Mouse (Mus musculus) heart, postnatal 0 days (tissue): Measurements from ENCODE around the gene Baz2b. TPM values are rescaled to one million over a fixed set of nuclear protein-coding genes. Genes with fewer than 3 reads are reported as not detected.

Source experiments
- ATAC-seq: fragments of 200-750 bp; cut with Nextera tagmentation; 2 replicates; pipeline ENCODE4 v1.8.0; 2017; ENCODE audit warnings: low read depth, moderate number of reproducible peaks, moderate library complexity; ENCODE audit not compliant: insufficient read depth
- DNase-seq: peaks from one replicate; pipeline ENCODE4 v3.0.0-alpha.2; 2016; ENCODE audit warnings: low spot score
- H3K27ac ChIP-seq: fragments of 300-500 bp; sonication (generic); 2 replicates; pipeline ENCODE4 v1.5.1; 2014; ENCODE audit warnings: low read depth, mild to moderate bottlenecking
- H3K27me3 ChIP-seq: fragments of 300-500 bp; sonication (generic); 2 replicates; pipeline ENCODE4 v1.6.1; 2014; ENCODE audit warnings: low read length, mixed read lengths; ENCODE audit not compliant: control insufficient read depth, insufficient read depth
- H3K36me3 ChIP-seq: fragments of 300-500 bp; sonication (generic); replicated peaks from 2 replicates; pipeline ENCODE4 v1.6.1; 2014; ENCODE audit warnings: low read length, mixed read lengths; ENCODE audit not compliant: control insufficient read depth, insufficient read depth
- H3K4me1 ChIP-seq: fragments of 300-500 bp; sonication (generic); 2 replicates; pipeline ENCODE4 v1.6.1; 2014; ENCODE audit warnings: antibody characterized with exemption; ENCODE audit not compliant: control insufficient read depth, insufficient read depth
- H3K4me2 ChIP-seq: fragments of 300-500 bp; sonication (generic); 2 replicates; pipeline ENCODE4 v1.6.1; 2014; ENCODE audit warnings: low read depth, mild to moderate bottlenecking, low read length, moderate library complexity
- H3K4me3 ChIP-seq: fragments of 300-500 bp; sonication (generic); 2 replicates; pipeline ENCODE4 v1.5.1; 2014; ENCODE audit warnings: low read depth, low read length
- H3K9ac ChIP-seq: fragments of 300-500 bp; sonication (generic); replicated peaks from 2 replicates; pipeline ENCODE4 v1.6.1; 2014; ENCODE audit warnings: low read depth, low read length, mixed read lengths
- H3K9me3 ChIP-seq: fragments of 300-500 bp; sonication (generic); replicated peaks from 2 replicates; pipeline ENCODE4 v1.6.1; 2016; ENCODE audit warnings: low read length; ENCODE audit not compliant: control insufficient read depth
- CTCF ChIP-seq: IDR thresholded peaks from 2 replicates; pipeline ENCODE4 v1.5.1; 2016; ENCODE audit warnings: antibody characterized with exemption, control low read depth, low read depth
- EP300 ChIP-seq: IDR thresholded peaks from 2 replicates; pipeline ENCODE4 v1.6.1; 2016; ENCODE audit warnings: antibody characterized with exemption, low read depth
- WGBS: fragments of 180-500 bp; shearing (Covaris S2); extraction: QIAGEN DNeasy Blood & Tissue Kit; methylation state at CpG from one replicate; pipeline ENCODE4 v1.1.7; 2014; 5-methylcytosine and 5-hydroxymethylcytosine counted together
- polyA plus RNA-seq: library from polyadenylated mRNA; unstranded; fragments of >200 nt; fragmentation: Nextera tagmentation; extraction: Ambion mirVana; gene quantifications from 2 replicates; pipeline ENCODE4 v1.2.1, GENCODE M21; 2015
- total RNA-seq: library from RNA; depleted of rRNA; stranded (reverse); fragments of >200 nt; gene quantifications from 2 replicates; pipeline ENCODE4 v1.2.3, GENCODE M21; 2014; ENCODE audit warnings: low replicate concordance; rRNA removed

Baz2b gene
- total RNA-seq (29.1 and 46.2 TPM in 2 replicates), polyA plus RNA-seq (38.8 and 40.3 TPM in 2 replicates)

- peak; percentile 95 for ATAC-seq
- TF ChIP-seq CTCF (peak; percentile 19), EP300 (0 out of 2 replicates have a peak, but pooled peaks have one; percentile 56)
- WGBS, result under 1% methylated on average over 69 of the region's 109 CpGs
Observed at GRCm38 (mm10) chr2:60209703-60210651, at the start of gene Baz2b, which contains the start of gene March7. Baz2b (minus strand) TSS chr2:60209839. March7 (plus strand) TSS chr2:60209887.

DNA sequence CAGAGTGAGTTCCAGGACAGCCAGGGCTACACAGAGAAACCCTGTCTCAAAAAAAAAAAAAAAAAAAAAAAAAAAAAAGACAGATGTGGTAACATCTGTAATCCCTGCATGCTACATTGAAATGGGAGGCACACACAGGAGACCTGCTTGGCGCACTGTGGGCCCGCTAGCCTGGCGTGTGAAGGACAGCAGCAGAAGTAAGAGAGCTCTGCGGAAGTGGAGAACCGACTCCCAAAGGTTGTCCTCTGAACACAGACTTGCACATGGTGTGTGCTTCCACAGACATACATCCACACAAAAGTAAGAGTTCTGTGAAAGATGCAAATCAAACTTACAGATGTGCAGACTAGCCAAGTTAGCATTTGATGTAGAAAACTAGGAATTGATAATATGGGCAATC lies 49.5 kb upstream of the Baz2b start:
- no peaks in the 10 kb centered on the region for H3K27me3 ChIP-seq
- TF ChIP-seq CTCF, result no peak
- TF ChIP-seq EP300, result no peak
- no peak for DNase-seq
- H3K4me2 ChIP-seq, result no peak overlapping the region
- no peak for ATAC-seq
- no peak overlapping the region for H3K4me3 ChIP-seq
- no peak overlapping the region for H3K9ac ChIP-seq
- 97% methylated on average over 5 of the region's 5 CpGs for WGBS
- H3K4me1 ChIP-seq, result no peaks in the 10 kb centered on the region
- no peak overlapping the region for H3K27ac ChIP-seq
- no peaks in the 10 kb centered on the region for H3K36me3 ChIP-seq
- H3K9me3 ChIP-seq, result 0 out of 2 replicates have a peak, but pooled peaks cover 3% of the 10 kb centered on the region

More at GRCm38 (mm10) chr2:60209703-60210651, at the start of gene Baz2b, which contains the start of gene March7:
- peak within 1 kb of the TSS; percentile 98 for H3K9ac ChIP-seq
- peaks cover 16% of the 10 kb centered on the region for H3K36me3 ChIP-seq
- DNase-seq, result peak; percentile 85
- no peaks in the 10 kb centered on the region for H3K9me3 ChIP-seq
- peak within 1 kb of the TSS; percentile 91 for H3K4me3 ChIP-seq
- H3K4me2 ChIP-seq, result peak within 1 kb of the TSS; percentile 81
- peak within 1 kb of the TSS; percentile 93 for H3K27ac ChIP-seq
- H3K4me1 ChIP-seq, result peaks cover 34% of the 10 kb centered on the region
- H3K27me3 ChIP-seq, result no peaks in the 10 kb centered on the region

DNA sequence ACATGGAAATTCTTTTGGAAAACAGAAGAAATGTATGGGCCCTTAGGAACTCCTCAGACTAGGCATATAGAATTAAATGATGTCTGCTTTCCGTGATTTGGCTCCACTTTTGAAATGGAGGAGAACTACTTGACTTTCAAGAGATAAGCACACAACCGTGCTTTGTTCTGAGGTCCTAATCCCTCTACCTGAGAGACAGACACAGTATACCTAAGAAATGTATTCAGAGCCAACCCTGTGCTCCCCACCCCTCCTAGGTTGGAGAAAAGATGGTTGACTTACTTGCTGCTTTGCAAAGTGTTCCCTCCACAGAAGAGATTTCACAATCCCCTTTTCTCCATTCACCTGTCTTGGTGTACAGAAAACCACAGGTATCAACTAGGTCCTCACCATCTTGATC lies 47.1 kb upstream of the Baz2b start:
- no peak overlapping the region for H3K27ac ChIP-seq

DNA sequence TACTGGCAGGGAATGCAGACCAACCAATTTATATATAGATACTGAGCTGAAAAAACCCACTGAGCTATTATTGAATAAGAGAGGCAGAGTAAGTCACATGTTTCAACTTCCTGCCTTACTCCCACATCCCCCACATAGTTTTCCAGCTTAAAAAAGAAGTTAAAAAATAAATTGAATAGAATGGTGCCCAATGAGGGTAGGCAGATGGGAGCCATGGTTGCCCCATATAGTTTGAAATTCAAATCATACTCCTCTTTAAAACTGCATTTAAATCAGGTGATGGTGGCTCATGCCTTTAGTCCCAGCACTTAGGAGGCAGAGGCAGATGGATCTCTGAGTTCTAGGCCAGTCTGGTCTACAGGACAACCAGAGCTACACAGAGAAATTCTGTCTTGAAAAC lies 43.9 kb upstream of the Baz2b start:
- Histone ChIP-seq H3K36me3 (peaks cover 21% of the 10 kb centered on the region), H3K4me1 (no peaks in the 10 kb centered on the region), H3K4me2 (no peak overlapping the region), H3K27ac (no peak overlapping the region), H3K4me3 (no peak overlapping the region), H3K27me3 (no peaks in the 10 kb centered on the region), H3K9me3 (0 out of 2 replicates have a peak, but pooled peaks cover 3% of the 10 kb centered on the region), H3K9ac (no peak overlapping the region)
- no peak for TF ChIP-seq CTCF
- TF ChIP-seq EP300, result no peak
- ATAC-seq (no peak), DNase-seq (no peak)

More for the DNA sequence above, 47.1 kb upstream of the Baz2b start:
- WGBS, result 53% methylated on average over 2 of the region's 2 CpGs
- H3K27me3 ChIP-seq, result no peaks in the 10 kb centered on the region
- no peak overlapping the region for H3K4me2 ChIP-seq
- TF ChIP-seq CTCF (no peak), EP300 (no peak)
- ATAC-seq (no peak), DNase-seq (no peak)
- no peak overlapping the region for H3K9ac ChIP-seq
- H3K9me3 ChIP-seq, result 0 out of 2 replicates have a peak, but pooled peaks cover 3% of the 10 kb centered on the region
- H3K4me1 ChIP-seq, result no peaks in the 10 kb centered on the region
- no peaks in the 10 kb centered on the region for H3K36me3 ChIP-seq
- H3K4me3 ChIP-seq, result no peak overlapping the region

DNA sequence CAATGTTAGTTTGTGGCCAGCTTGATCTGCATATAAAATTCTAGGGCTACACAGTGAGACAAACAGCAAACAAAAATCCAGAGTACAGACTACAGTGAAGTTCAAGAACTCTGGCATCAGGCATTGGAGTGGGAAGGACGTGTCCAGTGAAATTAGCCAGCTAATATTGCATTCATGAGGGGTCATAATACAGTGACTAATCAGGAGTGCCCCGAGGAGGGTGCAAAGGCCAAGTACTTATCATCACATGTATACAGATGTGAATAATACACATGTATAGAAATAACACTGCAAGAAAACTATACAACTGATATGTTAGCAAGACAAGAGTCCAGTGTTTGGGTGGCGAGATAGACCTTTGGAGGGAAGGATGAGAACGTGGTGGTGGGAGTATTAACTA lies 43.1 kb upstream of the Baz2b start:
- H3K4me3 ChIP-seq, result no peak overlapping the region
- TF ChIP-seq EP300 (no peak), CTCF (no peak)
- 0 out of 2 replicates have a peak, but pooled peaks cover 3% of the 10 kb centered on the region for H3K9me3 ChIP-seq
- no peaks in the 10 kb centered on the region for H3K27me3 ChIP-seq
- no peak overlapping the region for H3K27ac ChIP-seq
- DNase-seq (no peak), ATAC-seq (no peak)
- H3K36me3 ChIP-seq, result peaks cover 21% of the 10 kb centered on the region
- H3K9ac ChIP-seq, result no peak overlapping the region
- no peaks in the 10 kb centered on the region for H3K4me1 ChIP-seq
- 69% methylated on average over 4 of the region's 4 CpGs for WGBS
- no peak overlapping the region for H3K4me2 ChIP-seq
